Mouse (Mus musculus) left cerebral cortex, postnatal 36 days (tissue): ENCODE measurements around the gene Defb38. TPM values are rescaled to one million over a fixed set of nuclear protein-coding genes. Genes with fewer than 3 reads are reported as not detected.

Source experiments
- DNase-seq, 2 experiments: peaks; one replicate each; pipeline ENCODE4 v3.0.0; 2021 to 2022; ENCODE audit warnings: low spot score in 2 of 2, mixed read lengths in 1 of 2
- intact Hi-C: fragments of 180-260 bp; cut with DNase I; formaldehyde crosslinking; loops from one replicate; pipeline ENCODE4 v1.15.1; 2025
- total RNA-seq, 2 experiments: library from RNA; stranded (reverse); gene quantifications; 2 replicates each; pipeline ENCODE4 v1.2.3; 2021

The Defb38 gene
- not detected for total RNA-seq

DNA sequence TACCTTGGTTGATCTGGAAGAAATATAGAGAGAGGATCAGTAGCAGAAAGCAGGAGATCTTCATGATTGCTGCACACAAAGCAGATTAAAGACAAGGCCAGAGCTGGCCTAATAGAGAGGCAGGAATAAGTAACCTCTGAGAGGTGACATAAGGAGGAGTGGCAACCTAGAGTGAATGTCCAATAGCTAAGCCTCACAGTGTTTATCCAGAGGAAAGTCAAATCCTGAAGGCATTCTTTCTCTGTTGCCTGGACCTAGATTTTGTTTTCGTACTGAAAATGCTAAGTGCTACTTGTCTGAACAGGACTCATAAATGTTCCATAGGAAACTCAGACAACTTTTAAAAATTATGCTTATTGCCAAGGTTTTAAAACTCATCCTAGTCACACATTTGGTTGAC lies at the start of gene Defb38:
Defb38 (minus strand) TSS at position 101 of the 400 bp plus-strand sequence.
- DNase-seq, result no peak
- intact Hi-C loops, result no loop called here

DNA sequence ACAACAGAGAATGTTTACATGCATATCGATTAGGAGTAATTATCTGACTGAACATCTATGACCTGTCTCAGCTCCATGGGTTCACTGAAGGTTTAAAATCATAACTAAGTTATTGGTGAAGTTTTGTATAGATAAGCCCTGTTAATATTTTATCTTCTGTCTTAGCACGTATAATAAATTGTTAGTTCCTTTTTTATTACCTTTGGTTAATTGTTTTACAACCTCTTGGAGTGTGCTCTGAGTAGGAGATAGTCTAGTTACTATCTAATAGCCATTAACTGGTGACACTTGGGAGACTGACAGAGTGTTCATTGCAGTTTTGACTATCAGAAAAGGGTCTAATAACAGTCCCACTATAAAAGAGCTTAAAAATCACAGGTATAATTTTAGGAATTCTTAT lies 39.6 kb upstream of the Defb38 start:
- intact Hi-C loops, result no loop called here
- no peak for DNase-seq

DNA sequence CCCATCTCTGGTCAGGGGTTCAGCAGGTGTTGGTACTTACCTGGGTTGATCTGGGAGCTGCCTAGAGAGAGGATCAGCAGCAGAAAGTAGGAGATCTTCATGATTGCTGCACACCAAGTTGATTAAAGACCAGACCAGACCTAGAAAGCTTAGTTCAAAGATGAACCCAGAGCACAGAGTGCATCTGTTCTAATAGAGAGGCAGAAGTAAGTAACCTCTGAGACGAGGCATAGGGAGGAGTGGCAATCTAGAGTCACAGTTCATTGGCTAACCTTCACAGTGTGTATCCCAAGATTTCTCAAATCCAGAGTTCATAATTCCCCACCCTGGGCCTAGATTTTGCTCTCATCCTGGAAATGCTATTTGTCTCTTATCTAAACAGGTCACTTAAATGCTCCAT lies 38.3 kb upstream of the Defb38 start, which contains the start of gene Defb39:
Defb39 (minus strand) TSS at position 101 of the 400 bp plus-strand sequence.
- no peak for DNase-seq
- intact Hi-C loops, result no loop called here

DNA sequence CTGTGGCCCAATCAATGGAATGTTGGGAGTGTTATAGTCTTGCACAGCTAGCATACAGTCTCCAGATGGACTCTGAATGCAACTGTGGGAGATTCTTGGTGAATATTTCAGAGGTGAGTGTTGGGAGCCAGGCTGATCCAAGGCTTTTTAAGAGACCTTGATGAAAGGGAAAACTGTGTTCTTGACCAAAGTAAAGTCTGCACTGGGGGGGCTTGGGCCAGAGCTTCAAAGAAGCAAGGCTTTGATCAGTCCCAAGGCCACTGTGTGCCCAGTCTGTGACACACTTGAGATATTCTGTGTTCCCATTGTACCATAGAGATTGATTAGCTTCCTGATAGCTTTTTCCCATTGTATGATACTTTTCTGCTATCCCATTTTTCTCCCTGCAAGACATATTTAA lies 36.5 kb upstream of the Defb38 start:
- intact Hi-C loops, result no loop called here
- no peak for DNase-seq

DNA sequence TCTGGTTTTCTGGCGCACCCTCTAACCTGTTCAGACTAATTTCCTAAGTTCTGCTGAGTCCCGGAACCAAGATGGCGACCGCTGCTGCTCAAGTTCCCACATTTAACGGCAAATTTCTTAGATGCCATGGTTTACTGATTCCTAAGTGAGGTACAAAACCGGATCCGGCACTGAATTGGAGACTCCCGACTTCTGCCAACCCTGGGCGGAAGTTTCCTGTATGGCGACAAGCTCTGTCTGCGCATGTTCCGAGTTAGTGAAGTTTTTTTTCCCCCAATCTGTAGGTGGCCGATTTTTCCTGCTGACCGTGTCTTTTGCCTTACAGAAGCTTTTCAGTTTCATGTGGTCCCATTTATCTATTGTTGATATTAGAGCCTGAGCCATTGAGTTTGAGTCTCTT lies 18.9 kb upstream of the Defb38 start:
- DNase-seq, result no peak

More for the DNA sequence above, 18.9 kb upstream of the Defb38 start:
- intact Hi-C loops, result no loop called here

Other genes starting within 250 kb of the Defb38 start
- gene Defb40, start 48.3 kb downstream of the Defb38 start, total RNA-seq, result not detected
- not detected for gene Defb37, start 35.5 kb downstream of the Defb38 start, total RNA-seq
- gene Defb39, start 38.2 kb upstream of the Defb38 start, total RNA-seq, result not detected
- not detected for gene Defb12, start 88.3 kb upstream of the Defb38 start, total RNA-seq
- gene Defb34, start 97.2 kb upstream of the Defb38 start, total RNA-seq, result not detected
- not detected for gene Gm45826, start 114.2 kb upstream of the Defb38 start, total RNA-seq
- gene Defb14, start 167.8 kb upstream of the Defb38 start, total RNA-seq, result not detected
- not detected for gene Defb4, start 172.1 kb upstream of the Defb38 start, total RNA-seq
- gene Defb6, start 198.9 kb upstream of the Defb38 start, total RNA-seq, result not detected
- gene Defb46, start 213.3 kb upstream of the Defb38 start, total RNA-seq, result not detected
- not detected for gene Defb5, start 221.0 kb upstream of the Defb38 start, total RNA-seq